Mouse (Mus musculus): ENCODE results near the gene Adra1d.

GRCm38 (mm10) chr2:131561344-131561870, 676 bp downstream of the Adra1d start:
- TF ChIP-seq CTCF (IDR thresholded peaks at IDR 0.05; ENCODE audit: extremely low read depth, insufficient read length, insufficient replicate concordance, low read depth, low read length) (no peak), POLR2A (IDR thresholded peaks at IDR 0.05; ENCODE audit: low read depth, low read length) (no peak)

All from small intestine, adult 2 months (tissue).